Mouse (Mus musculus) C2C12 (cell line): ENCODE measurements around the gene Zdhhc22. TPM values are rescaled to one million over a fixed set of nuclear protein-coding genes. Genes with fewer than 3 reads are reported as not detected.

ENCODE experiments used
- H3K27me3 ChIP-seq: one replicate; pipeline ENCODE4 v1.6.1; 2011; ENCODE audit not compliant: control insufficient read depth, insufficient read depth, insufficient read length
- H3K36me3 ChIP-seq: one replicate; pipeline ENCODE4 v1.6.1; 2011; ENCODE audit not compliant: control insufficient read depth, insufficient read depth
- H3K4me3 ChIP-seq: one replicate; pipeline ENCODE4 v1.5.1; 2011; ENCODE audit warnings: mild to moderate bottlenecking, control low read depth; ENCODE audit not compliant: poor library complexity, insufficient read depth, severe bottlenecking
- H3K79me2 ChIP-seq: one replicate; pipeline ENCODE4 v1.6.1; 2011; ENCODE audit not compliant: control insufficient read depth, insufficient read depth
- H3K79me3 ChIP-seq: one replicate; pipeline ENCODE4 v1.6.1; 2011; ENCODE audit warnings: low read depth, control low read depth
- H3ac ChIP-seq: one replicate; pipeline ENCODE3; 2011; ENCODE audit warnings: low read depth; ENCODE audit not compliant: control insufficient read depth, insufficient read length
- CEBPB ChIP-seq: IDR thresholded peaks from one replicate; pipeline ENCODE4 v1.6.1; 2011; ENCODE audit warnings: low read depth, mild to moderate bottlenecking, control low read depth, moderate library complexity
- CTCF ChIP-seq: IDR thresholded peaks from one replicate; pipeline ENCODE4 v1.5.1; 2011; ENCODE audit not compliant: control insufficient read depth, insufficient read depth, insufficient read length
- FOSL1 ChIP-seq: IDR thresholded peaks from one replicate; pipeline ENCODE4 v1.8.0; 2011; ENCODE audit warnings: mild to moderate bottlenecking, low read length; ENCODE audit not compliant: poor library complexity, insufficient read depth, severe bottlenecking
- MAX ChIP-seq: IDR thresholded peaks from one replicate; pipeline ENCODE4 v1.6.1; 2011; ENCODE audit warnings: mild to moderate bottlenecking, control low read depth
- MYOD1 ChIP-seq: IDR thresholded peaks from one replicate; pipeline ENCODE4 v1.6.1; 2011; ENCODE audit warnings: low read depth; ENCODE audit not compliant: control insufficient read depth, insufficient read length
- MYOG ChIP-seq: IDR thresholded peaks from one replicate; pipeline ENCODE4 v1.6.1; 2011; ENCODE audit not compliant: control insufficient read depth, insufficient read length; ENCODE audit errors: extremely low read depth
- USF1 ChIP-seq: IDR thresholded peaks from one replicate; pipeline ENCODE4 v1.6.1; 2011; ENCODE audit warnings: low read depth, mild to moderate bottlenecking, control low read depth, moderate library complexity
- polyA plus RNA-seq: library from polyadenylated mRNA; unstranded; fragments of >200 nt; fragmentation: generic; extraction: Trizol; gene quantifications from one replicate; pipeline ENCODE4 v1.2.1, GENCODE M21; 2012; ENCODE audit warnings: missing spikeins

Gene Zdhhc22
- polyA plus RNA-seq, 1 experiment = not detected

DNA sequence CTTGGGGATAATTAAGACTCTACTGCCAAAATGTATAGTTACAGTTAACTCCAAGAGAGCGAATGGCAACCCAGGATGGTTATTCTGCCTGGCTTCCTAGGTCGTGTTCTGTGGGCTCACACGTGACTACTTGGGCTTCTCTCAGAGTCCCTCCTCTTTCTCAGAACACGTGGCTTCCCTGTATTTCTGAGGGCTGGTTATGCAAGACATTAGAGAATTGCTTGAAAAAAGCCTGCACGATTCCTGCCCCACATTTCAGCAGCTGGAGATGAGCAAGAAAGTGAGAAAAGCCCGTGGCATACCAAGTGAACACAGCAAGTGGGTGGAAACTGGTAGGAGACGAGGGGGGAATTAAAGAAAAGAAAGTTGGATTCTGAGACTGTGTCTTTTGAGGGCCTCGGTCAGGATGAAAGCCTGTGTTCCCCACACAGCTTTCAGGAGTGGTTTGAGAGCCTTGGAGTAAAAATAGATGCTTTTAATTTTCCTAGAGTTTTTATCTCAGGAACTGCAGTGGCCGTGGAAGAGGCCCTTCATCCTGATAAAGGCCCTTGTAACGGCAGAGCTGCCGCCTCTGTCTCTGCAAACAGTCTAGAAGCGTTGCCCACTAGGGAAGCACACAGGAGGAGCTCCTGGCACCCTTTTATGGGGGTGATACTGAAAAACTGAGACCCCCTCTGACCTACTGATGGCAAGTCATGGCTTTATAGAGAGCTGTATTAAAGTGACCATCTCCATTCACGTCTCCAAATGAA lies 21.6 kb downstream of the Zdhhc22 start:
- Histone ChIP-seq H3K36me3 (peaks cover 15% of the 10 kb centered on the region), H3K79me3 (no peaks in the 10 kb centered on the region), H3K27me3 (no peaks in the 10 kb centered on the region), H3K79me2 (no peaks in the 10 kb centered on the region), H3ac (no peak overlapping the region), H3K4me3 (no peak overlapping the region)
- TF ChIP-seq MYOD1 = no peak
- no peak for TF ChIP-seq USF1
- TF ChIP-seq MAX = no peak
- TF ChIP-seq CTCF = no peak
- no peak for TF ChIP-seq CEBPB
- no peak for TF ChIP-seq MYOG
- no peak for TF ChIP-seq FOSL1

DNA sequence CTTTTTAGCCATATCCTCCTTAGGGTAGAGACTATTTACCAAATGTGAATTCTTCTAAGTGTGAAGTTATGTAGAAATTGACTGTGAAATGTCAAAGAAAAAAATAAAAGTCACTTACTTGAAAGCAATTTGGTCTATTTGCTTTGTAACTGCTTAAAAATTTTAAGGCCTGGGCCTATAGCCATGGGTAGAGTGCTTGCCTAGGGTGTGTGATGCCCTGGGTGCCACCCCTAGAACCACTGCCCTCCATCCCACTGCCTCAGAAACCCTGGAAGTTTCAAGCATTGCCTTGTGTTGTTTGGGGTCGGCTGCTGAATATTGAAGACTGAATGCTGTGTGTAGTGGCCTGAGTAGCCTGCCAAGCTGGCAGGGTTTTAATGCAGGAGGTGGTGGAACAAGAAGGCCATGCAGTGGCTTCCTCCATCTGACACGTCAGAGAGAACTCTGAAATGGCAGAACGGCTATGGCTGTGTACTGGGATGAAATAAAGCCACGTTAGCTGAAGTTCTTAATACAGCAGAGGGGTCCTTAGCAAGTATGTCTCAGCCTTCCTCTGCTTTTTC lies 24.9 kb downstream of the Zdhhc22 start:
- H3K36me3 ChIP-seq = peaks cover 45% of the 10 kb centered on the region
- H3ac ChIP-seq = no peak overlapping the region
- no peak overlapping the region for H3K4me3 ChIP-seq
- no peak for TF ChIP-seq MYOG
- no peaks in the 10 kb centered on the region for H3K79me2 ChIP-seq
- no peaks in the 10 kb centered on the region for H3K27me3 ChIP-seq
- no peaks in the 10 kb centered on the region for H3K79me3 ChIP-seq

- Histone ChIP-seq H3K4me3 (no peak overlapping the region), H3K36me3 (peaks cover 54% of the 10 kb centered on the region), H3K79me2 (no peaks in the 10 kb centered on the region), H3K27me3 (no peaks in the 10 kb centered on the region), H3ac (no peak overlapping the region), H3K79me3 (no peaks in the 10 kb centered on the region)
- TF ChIP-seq MAX (no peak), CEBPB (no peak), FOSL1 (no peak), MYOD1 (no peak), USF1 (no peak), MYOG (no peak), CTCF (no peak)
Measured at GRCm38 (mm10) chr12:86964278-86965057, 25.8 kb downstream of the Zdhhc22 start.

- Histone ChIP-seq H3ac (no peak overlapping the region), H3K4me3 (no peak overlapping the region), H3K27me3 (no peaks in the 10 kb centered on the region), H3K79me3 (no peaks in the 10 kb centered on the region), H3K79me2 (no peaks in the 10 kb centered on the region), H3K36me3 (peaks cover 73% of the 10 kb centered on the region)
- no peak for TF ChIP-seq MYOG
- TF ChIP-seq MYOD1 = no peak
- no peak for TF ChIP-seq CEBPB
- TF ChIP-seq CTCF = no peak
- TF ChIP-seq USF1 = no peak
- no peak for TF ChIP-seq FOSL1
- TF ChIP-seq MAX = no peak
Measured at GRCm38 (mm10) chr12:86961589-86962344, 28.5 kb downstream of the Zdhhc22 start.

DNA sequence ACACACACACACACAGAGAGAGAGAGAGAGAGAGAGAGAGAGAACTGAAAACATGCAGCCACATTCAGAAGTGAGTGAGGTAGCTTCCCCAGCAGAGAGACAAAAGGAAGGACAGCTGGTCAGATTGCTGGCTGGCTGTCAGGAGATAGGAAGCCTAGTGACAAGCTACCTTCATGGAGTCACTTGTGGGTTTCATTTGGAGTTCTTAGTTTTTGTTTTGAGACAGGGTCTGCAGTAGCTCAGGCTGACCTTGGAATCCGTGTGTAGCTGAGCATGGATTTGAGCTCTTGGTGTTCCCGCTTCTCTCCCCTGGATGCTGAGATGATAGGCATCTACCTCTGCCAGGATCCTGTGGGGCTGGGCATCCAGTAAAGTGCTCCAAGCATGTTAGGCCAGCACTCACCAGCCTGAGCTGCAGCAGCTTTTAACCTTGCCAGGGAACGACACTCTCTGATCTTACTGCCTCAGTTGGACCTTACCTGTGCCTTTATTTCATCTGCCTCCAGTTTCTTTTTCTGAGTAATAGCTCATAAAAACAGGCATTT lies 29.4 kb downstream of the Zdhhc22 start:
- Histone ChIP-seq H3K27me3 (no peaks in the 10 kb centered on the region), H3K79me2 (no peaks in the 10 kb centered on the region), H3K4me3 (no peak overlapping the region), H3K36me3 (peaks cover 80% of the 10 kb centered on the region), H3ac (no peak overlapping the region), H3K79me3 (no peaks in the 10 kb centered on the region)
- no peak for TF ChIP-seq USF1
- TF ChIP-seq CEBPB = no peak
- no peak for TF ChIP-seq CTCF
- TF ChIP-seq MYOD1 = no peak
- TF ChIP-seq FOSL1 = no peak
- no peak for TF ChIP-seq MYOG
- TF ChIP-seq MAX = no peak
